In genomic region chr9:25455027-25455426, GRCm38 (mm10) we compare ENCODE assay signal across 16 mouse cellular contexts.
"Had no signal": no experiment of that assay in that cellular context is flagged by ENCODE, and none has a peak within 500 bp of the region (broad histone marks: within the 10 kb centered on the region; RNA-seq: fewer than 3 reads in every experiment).

No protein-coding gene starts in this region.

- H3K27ac ChIP-seq: kidney, postnatal 0 days; left cerebral cortex, adult 2 months; liver, embryonic 13.5 days had no signal

- H3K4me3 ChIP-seq: left cerebral cortex, adult 2 months; liver, embryonic 13.5 days had no signal

- H3K4me1 ChIP-seq: liver, embryonic 13.5 days had no signal

- H3K27me3 ChIP-seq: liver, embryonic 13.5 days had no signal

- DNase-seq: kidney, adult 2 months; kidney, postnatal 25 days; layer of hippocampus, postnatal 36 days; liver, embryonic 13.5 days; lung, embryonic 14.5 days; lung, postnatal 10 days; lung, postnatal 36 days; midbrain, embryonic 14.5 days; thymus, adult 2 months; thymus, postnatal 14 days; thymus, postnatal 4 days had no signal

- H3K9me3 ChIP-seq: liver, embryonic 13.5 days had no signal

- H3K9ac ChIP-seq: liver, embryonic 13.5 days; lung, embryonic 14.5 days had no signal

- H3K4me2 ChIP-seq: liver, embryonic 13.5 days; lung, embryonic 14.5 days; midbrain, embryonic 11.5 days had no signal

- ATAC-seq: inflammation-experienced regulatory T-cells, adult 6 months; intestine, postnatal 0 days had no signal

- H3K36me3 ChIP-seq: liver, embryonic 13.5 days had no signal
